Mouse (Mus musculus): ENCODE data around the gene Il1r2. TPM values are rescaled to one million over a fixed set of nuclear protein-coding genes. Genes with fewer than 3 reads are reported as not detected.

The Il1r2 gene
- 10 to 100 TPM; 11.3 to 65.2 TPM for polyA plus RNA-seq (2017; shearing (Covaris generic))

GRCm38 (mm10) chr1:40073779-40074178 lies at the start of gene Il1r2:
Gene Il1r2, plus strand, starts transcription at chr1:40074079.

Other genes starting within 250 kb of the Il1r2 start
- gene Map4k4, start 173.2 kb upstream of the Il1r2 start, polyA plus RNA-seq (2017; shearing (Covaris generic)) = 10 to 100 TPM; 47.8 to 49.6 TPM
- under 1 TPM in 1 of 2 experiments, not detected in 1; 0.19 TPM for gene Il1r1, start 151.0 kb downstream of the Il1r2 start, polyA plus RNA-seq (2017; shearing (Covaris generic))

Data from inflammation-experienced regulatory T-cells (primary cell).